Mouse (Mus musculus): ENCODE measurements around the gene Stab2. TPM values are rescaled to one million over a fixed set of nuclear protein-coding genes. Genes with fewer than 3 reads are reported as not detected.

Stab2 gene
- polyA plus RNA-seq, 1 experiment from 2014 or later, result 0.07 TPM

- peaks cover 35% of the 10 kb centered on the region for H3K36me3 ChIP-seq (ENCODE audit: control insufficient read depth, insufficient read depth, low read length)
- no peak overlapping the region for H3K4me2 ChIP-seq (ENCODE audit: low read length)
- no peak overlapping the region for H3K4me3 ChIP-seq (replicated peaks; ENCODE audit: low read depth, low read length)
- peaks cover 6% of the 10 kb centered on the region for H3K4me1 ChIP-seq (ENCODE audit: control insufficient read depth, insufficient read depth, low read length)
- no peak for ATAC-seq (ENCODE audit: low FRiP score, low TSS enrichment)
- 90% methylated on average over 7 of the region's 7 CpGs for WGBS
- no peaks in the 10 kb centered on the region for H3K27me3 ChIP-seq (ENCODE audit: control insufficient read depth, insufficient read depth, low read length)
- H3K9me3 ChIP-seq (ENCODE audit: control insufficient read depth, low read length), result no peaks in the 10 kb centered on the region
- no peak overlapping the region for H3K9ac ChIP-seq (replicated peaks; ENCODE audit: low read length)
- DNase-seq, result no peak
- no peak overlapping the region for H3K27ac ChIP-seq (replicated peaks; ENCODE audit: low read depth, low read length)
Observed at GRCm38 (mm10) chr10:86821014-86821413, 186.8 kb downstream of the Stab2 start.

GRCm38 (mm10) chr10:86819649-86820165 lies 188.1 kb downstream of the Stab2 start:
- H3K9ac ChIP-seq (replicated peaks; ENCODE audit: low read length), result no peak overlapping the region
- no peaks in the 10 kb centered on the region for H3K27me3 ChIP-seq (ENCODE audit: control insufficient read depth, insufficient read depth, low read length)
- H3K9me3 ChIP-seq (ENCODE audit: control insufficient read depth, low read length), result no peaks in the 10 kb centered on the region
- ATAC-seq (ENCODE audit: low FRiP score, low TSS enrichment) (peak; percentile 48), DNase-seq (peak; percentile 77)
- WGBS, result 21% methylated on average over 8 of the region's 8 CpGs
- H3K4me1 ChIP-seq (ENCODE audit: control insufficient read depth, insufficient read depth, low read length), result peaks cover 6% of the 10 kb centered on the region
- peak overlapping the region; percentile 53 for H3K27ac ChIP-seq (replicated peaks; ENCODE audit: low read depth, low read length)
- H3K4me3 ChIP-seq (replicated peaks; ENCODE audit: low read depth, low read length), result no peak overlapping the region
- H3K36me3 ChIP-seq (ENCODE audit: control insufficient read depth, insufficient read depth, low read length), result peaks cover 22% of the 10 kb centered on the region
- no peak overlapping the region for H3K4me2 ChIP-seq (ENCODE audit: low read length)

GRCm38 (mm10) chr10:86815133-86815532 lies 192.7 kb downstream of the Stab2 start:
- H3K36me3 ChIP-seq (ENCODE audit: control insufficient read depth, insufficient read depth, low read length), result no peaks in the 10 kb centered on the region
- H3K9me3 ChIP-seq (ENCODE audit: control insufficient read depth, low read length), result no peaks in the 10 kb centered on the region
- no peak overlapping the region for H3K9ac ChIP-seq (replicated peaks; ENCODE audit: low read length)
- ATAC-seq (ENCODE audit: low FRiP score, low TSS enrichment) (no peak), DNase-seq (no peak)
- peaks cover 6% of the 10 kb centered on the region for H3K4me1 ChIP-seq (ENCODE audit: control insufficient read depth, insufficient read depth, low read length)
- no peak overlapping the region for H3K4me3 ChIP-seq (replicated peaks; ENCODE audit: low read depth, low read length)
- no peaks in the 10 kb centered on the region for H3K27me3 ChIP-seq (ENCODE audit: control insufficient read depth, insufficient read depth, low read length)
- H3K4me2 ChIP-seq (ENCODE audit: low read length), result no peak overlapping the region
- H3K27ac ChIP-seq (replicated peaks; ENCODE audit: low read depth, low read length), result no peak overlapping the region
- 86% methylated on average over 7 of the region's 7 CpGs for WGBS

GRCm38 (mm10) chr10:86814292-86815131 lies 193.3 kb downstream of the Stab2 start:
- no peak overlapping the region for H3K27ac ChIP-seq (replicated peaks; ENCODE audit: low read depth, low read length)
- no peak overlapping the region for H3K4me3 ChIP-seq (replicated peaks; ENCODE audit: low read depth, low read length)
- 90% methylated on average over 19 of the region's 19 CpGs for WGBS
- H3K4me1 ChIP-seq (ENCODE audit: control insufficient read depth, insufficient read depth, low read length), result peaks cover under 1% of the 10 kb centered on the region
- no peak for ATAC-seq (ENCODE audit: low FRiP score, low TSS enrichment)
- DNase-seq, result no peak
- H3K36me3 ChIP-seq (ENCODE audit: control insufficient read depth, insufficient read depth, low read length), result no peaks in the 10 kb centered on the region
- no peak overlapping the region for H3K9ac ChIP-seq (replicated peaks; ENCODE audit: low read length)
- no peak overlapping the region for H3K4me2 ChIP-seq (ENCODE audit: low read length)
- H3K27me3 ChIP-seq (ENCODE audit: control insufficient read depth, insufficient read depth, low read length), result no peaks in the 10 kb centered on the region
- H3K9me3 ChIP-seq (ENCODE audit: control insufficient read depth, low read length), result no peaks in the 10 kb centered on the region

- Histone ChIP-seq H3K4me2 (ENCODE audit: low read length) (no peak overlapping the region), H3K27me3 (ENCODE audit: control insufficient read depth, insufficient read depth, low read length) (no peaks in the 10 kb centered on the region), H3K4me3 (replicated peaks; ENCODE audit: low read depth, low read length) (no peak overlapping the region), H3K27ac (replicated peaks; ENCODE audit: low read depth, low read length) (no peak overlapping the region), H3K4me1 (ENCODE audit: control insufficient read depth, insufficient read depth, low read length) (no peaks in the 10 kb centered on the region), H3K9me3 (ENCODE audit: control insufficient read depth, low read length) (no peaks in the 10 kb centered on the region), H3K36me3 (ENCODE audit: control insufficient read depth, insufficient read depth, low read length) (no peaks in the 10 kb centered on the region), H3K9ac (replicated peaks; ENCODE audit: low read length) (no peak overlapping the region)
- 94% methylated on average over 5 of the region's 5 CpGs for WGBS
- no peak for ATAC-seq (ENCODE audit: low FRiP score, low TSS enrichment)
- no peak for DNase-seq
Observed at GRCm38 (mm10) chr10:86810612-86811011, 197.2 kb downstream of the Stab2 start.

GRCm38 (mm10) chr10:86810000-86810399 lies 197.8 kb downstream of the Stab2 start:
- Histone ChIP-seq H3K9me3 (ENCODE audit: control insufficient read depth, low read length) (no peaks in the 10 kb centered on the region), H3K4me1 (ENCODE audit: control insufficient read depth, insufficient read depth, low read length) (no peaks in the 10 kb centered on the region), H3K27ac (replicated peaks; ENCODE audit: low read depth, low read length) (no peak overlapping the region), H3K9ac (replicated peaks; ENCODE audit: low read length) (no peak overlapping the region), H3K27me3 (ENCODE audit: control insufficient read depth, insufficient read depth, low read length) (no peaks in the 10 kb centered on the region), H3K4me2 (ENCODE audit: low read length) (no peak overlapping the region), H3K4me3 (replicated peaks; ENCODE audit: low read depth, low read length) (no peak overlapping the region), H3K36me3 (ENCODE audit: control insufficient read depth, insufficient read depth, low read length) (no peaks in the 10 kb centered on the region)
- ATAC-seq (ENCODE audit: low FRiP score, low TSS enrichment), result no peak
- 79% methylated on average over 9 of the region's 9 CpGs for WGBS
- DNase-seq, result no peak

- WGBS, result 72% methylated on average over 15 of the region's 15 CpGs
- no peaks in the 10 kb centered on the region for H3K36me3 ChIP-seq (ENCODE audit: control insufficient read depth, insufficient read depth, low read length)
- no peak for DNase-seq
- H3K27me3 ChIP-seq (ENCODE audit: control insufficient read depth, insufficient read depth, low read length), result no peaks in the 10 kb centered on the region
- no peak overlapping the region for H3K4me2 ChIP-seq (ENCODE audit: low read length)
- no peak overlapping the region for H3K9ac ChIP-seq (replicated peaks; ENCODE audit: low read length)
- H3K27ac ChIP-seq (replicated peaks; ENCODE audit: low read depth, low read length), result no peak overlapping the region
- H3K9me3 ChIP-seq (ENCODE audit: control insufficient read depth, low read length), result no peaks in the 10 kb centered on the region
- no peak for ATAC-seq (ENCODE audit: low FRiP score, low TSS enrichment)
- H3K4me1 ChIP-seq (ENCODE audit: control insufficient read depth, insufficient read depth, low read length), result no peaks in the 10 kb centered on the region
- H3K4me3 ChIP-seq (replicated peaks; ENCODE audit: low read depth, low read length), result no peak overlapping the region
Observed at GRCm38 (mm10) chr10:86808013-86808758, 199.6 kb downstream of the Stab2 start.

GRCm38 (mm10) chr10:86807362-86807761 lies 200.5 kb downstream of the Stab2 start:
- no peak for DNase-seq
- H3K27ac ChIP-seq (replicated peaks; ENCODE audit: low read depth, low read length), result no peak overlapping the region
- no peaks in the 10 kb centered on the region for H3K4me1 ChIP-seq (ENCODE audit: control insufficient read depth, insufficient read depth, low read length)
- H3K36me3 ChIP-seq (ENCODE audit: control insufficient read depth, insufficient read depth, low read length), result no peaks in the 10 kb centered on the region
- H3K4me3 ChIP-seq (replicated peaks; ENCODE audit: low read depth, low read length), result no peak overlapping the region
- no peak overlapping the region for H3K4me2 ChIP-seq (ENCODE audit: low read length)
- no peak for ATAC-seq (ENCODE audit: low FRiP score, low TSS enrichment)
- H3K27me3 ChIP-seq (ENCODE audit: control insufficient read depth, insufficient read depth, low read length), result no peaks in the 10 kb centered on the region
- H3K9ac ChIP-seq (replicated peaks; ENCODE audit: low read length), result no peak overlapping the region
- H3K9me3 ChIP-seq (ENCODE audit: control insufficient read depth, low read length), result no peaks in the 10 kb centered on the region
- 100% methylated on average over 1 of the region's 1 CpGs for WGBS
